9 mouse cellular contexts compared by ENCODE assay signal in genomic region chr11:78247012-78247348, GRCm38 (mm10). TPM values are rescaled to one million over a fixed set of nuclear protein-coding genes. Genes with fewer than 3 reads are reported as not detected.
DNase-seq lines count a peak whose midpoint lies in the region; ATAC-seq lines count a peak whose summit lies in the region.
"Had no signal": no experiment of that assay in that cellular context is flagged by ENCODE, and none has a peak within 500 bp of the region (broad histone marks: within the 10 kb centered on the region; RNA-seq: fewer than 3 reads in every experiment).

No protein-coding gene starts in this region.

- H3K4me1 ChIP-seq in heart, embryonic 16.5 days (ENCODE audit: control insufficient read depth, insufficient read depth, low read length): peaks cover 12% of the 10 kb centered on the region
- peaks cover 3% of the 10 kb centered on the region; the same call in 1 of the 2 replicates for H3K4me1 ChIP-seq in hindbrain, embryonic 11.5 days (replicated peaks; ENCODE audit: control insufficient read depth, insufficient read depth, low read length)
- H3K4me1 ChIP-seq in midbrain, embryonic 12.5 days: peaks cover 31% of the 10 kb centered on the region

- peak overlapping the region; percentile 17; the same call in 1 of the 2 replicates for H3K9ac ChIP-seq in heart, embryonic 16.5 days (ENCODE audit: low read length)
- H3K9ac ChIP-seq in hindbrain, embryonic 11.5 days (ENCODE audit: low read depth, low read length): no peak overlapping the region
- H3K9ac ChIP-seq in midbrain, embryonic 12.5 days (replicated peaks): no peak overlapping the region

- 0 out of 2 replicates have a peak, but pooled peaks cover 4% of the 10 kb centered on the region for H3K36me3 ChIP-seq in heart, embryonic 16.5 days (ENCODE audit: control insufficient read depth, insufficient read depth)
- no peaks in the 10 kb centered on the region for H3K36me3 ChIP-seq in hindbrain, embryonic 11.5 days (ENCODE audit: control insufficient read depth, insufficient read depth, low read length)
- peaks cover 17% of the 10 kb centered on the region for H3K36me3 ChIP-seq in midbrain, embryonic 12.5 days

- H3K4me3 ChIP-seq in heart, embryonic 16.5 days (ENCODE audit: low read length): peak overlapping the region; percentile 18; the same call in 1 of the 2 replicates
- H3K4me3 ChIP-seq in hindbrain, embryonic 11.5 days (ENCODE audit: low read depth, low read length): peak overlapping the region; percentile 99; the same call in 1 of the 2 replicates
- H3K4me3 ChIP-seq in midbrain, embryonic 12.5 days: no peak overlapping the region

- H3K27me3 ChIP-seq in heart, embryonic 16.5 days (ENCODE audit: control insufficient read depth, insufficient read depth, low read length): no peaks in the 10 kb centered on the region
- no peaks in the 10 kb centered on the region for H3K27me3 ChIP-seq in hindbrain, embryonic 11.5 days (ENCODE audit: control insufficient read depth, insufficient read depth, low read length)
- H3K27me3 ChIP-seq in midbrain, embryonic 12.5 days: no peaks in the 10 kb centered on the region

- no peak overlapping the region for H3K27ac ChIP-seq in heart, embryonic 16.5 days (ENCODE audit: low read length)
- no peak overlapping the region for H3K27ac ChIP-seq in hindbrain, embryonic 11.5 days (ENCODE audit: low read depth, low read length)
- no peak overlapping the region for H3K27ac ChIP-seq in midbrain, embryonic 12.5 days (replicated peaks)

- no peak for DNase-seq in heart, postnatal 25 days (ENCODE audit: low spot score)
- DNase-seq in R1 (ENCODE audit: low read depth, low spot score): peak; percentile 78
- no peak for DNase-seq in hindbrain, embryonic 11.5 days (ENCODE audit: low spot score)
- DNase-seq in urinary bladder, postnatal 14 days (ENCODE audit: low spot score): no peak
- no peak for DNase-seq in right cerebral cortex, adult 2 months (ENCODE audit: low spot score in 2 of 2)
- DNase-seq: kidney, postnatal 36 days had no signal

- ATAC-seq in heart, embryonic 16.5 days (replicated peaks; ENCODE audit: extremely low read depth, insufficient read depth, low FRiP score): no peak
- no peak for ATAC-seq in hindbrain, embryonic 11.5 days (ENCODE audit: low FRiP score)
- no peak for ATAC-seq in midbrain, embryonic 12.5 days (ENCODE audit: low FRiP score, low read depth)
- ATAC-seq in erythroid progenitor cell, adult 5-6 weeks (replicated peaks; ENCODE audit: low FRiP score, poor library complexity, severe bottlenecking): no peak

- H3K9me3 ChIP-seq in heart, embryonic 16.5 days (replicated peaks; ENCODE audit: control insufficient read depth, low read length): no peaks in the 10 kb centered on the region
- H3K9me3 ChIP-seq in hindbrain, embryonic 11.5 days (ENCODE audit: control insufficient read depth, low read length): no peaks in the 10 kb centered on the region
- H3K9me3 ChIP-seq in midbrain, embryonic 12.5 days: no peaks in the 10 kb centered on the region

- WGBS in heart, embryonic 16.5 days: 53% methylated on average over 3 of the region's 3 CpGs
- 70% methylated on average over 3 of the region's 3 CpGs for WGBS in hindbrain, embryonic 11.5 days
- WGBS in midbrain, embryonic 12.5 days: 70% methylated on average over 3 of the region's 3 CpGs

- intact Hi-C loops in heart, postnatal 25 days (cut with DNase I): no loop called here

- peak overlapping the region; percentile 60 for H3K4me2 ChIP-seq in heart, embryonic 16.5 days (ENCODE audit: low read depth, low read length)
- peak overlapping the region; percentile 42; the same call in 1 of the 2 replicates for H3K4me2 ChIP-seq in hindbrain, embryonic 11.5 days (replicated peaks; ENCODE audit: low read depth, low read length)
- H3K4me2 ChIP-seq in midbrain, embryonic 12.5 days (replicated peaks): peak overlapping the region; percentile 75; the same call in 1 of the 2 replicates

RNA-seq across cellular contexts. Expression of gene Supt6, which starts 1.2 kb away (rescaled TPM):
- polyA plus RNA-seq in heart, embryonic 16.5 days (2015; fragmentation: Nextera tagmentation; extraction: Ambion mirVana): 16.3 and 16.9 TPM in 2 replicates
- total RNA-seq in heart, postnatal 25 days (2021): 10 to 100 TPM; 26.9 to 28.1 TPM
- 26.1 and 26.2 TPM in 2 replicates for polyA plus RNA-seq in hindbrain, embryonic 11.5 days (2014; fragmentation: Nextera tagmentation; extraction: Ambion mirVana)
- 37.5 and 42.2 TPM in 2 replicates for polyA plus RNA-seq in midbrain, embryonic 12.5 days (2016; fragmentation: Nextera tagmentation; extraction: Ambion mirVana)
- total RNA-seq in erythroid progenitor cell, adult 5-6 weeks (2015; ENCODE audit: low replicate concordance): 22.2 and 30.6 TPM in 2 replicates
- 21.3 and 27.7 TPM in 2 replicates for total RNA-seq in erythroid progenitor cell, adult 5-6 weeks (2017; ENCODE audit: low replicate concordance)

RNA-seq across cellular contexts. Expression of gene Sdf2, which starts 1.4 kb away (rescaled TPM):
- 58.0 and 64.5 TPM in 2 replicates for polyA plus RNA-seq in heart, embryonic 16.5 days (2015; fragmentation: Nextera tagmentation; extraction: Ambion mirVana)
- 10 to 100 TPM; 47.5 to 48.0 TPM for total RNA-seq in heart, postnatal 25 days (2021)
- 60.6 and 60.8 TPM in 2 replicates for polyA plus RNA-seq in hindbrain, embryonic 11.5 days (2014; fragmentation: Nextera tagmentation; extraction: Ambion mirVana)
- 49.1 and 53.8 TPM in 2 replicates for polyA plus RNA-seq in midbrain, embryonic 12.5 days (2016; fragmentation: Nextera tagmentation; extraction: Ambion mirVana)
- total RNA-seq in erythroid progenitor cell, adult 5-6 weeks (2015; ENCODE audit: low replicate concordance): 39.6 and 52.4 TPM in 2 replicates
- 15.8 and 21.6 TPM in 2 replicates for total RNA-seq in erythroid progenitor cell, adult 5-6 weeks (2017; ENCODE audit: low replicate concordance)

RNA-seq across cellular contexts. Expression of gene 2610507B11Rik, which starts 14.6 kb away (rescaled TPM):
- polyA plus RNA-seq in heart, embryonic 16.5 days (2015; fragmentation: Nextera tagmentation; extraction: Ambion mirVana): 67.1 and 70.8 TPM in 2 replicates
- total RNA-seq in heart, postnatal 25 days (2021): 100 to 1,000 TPM; 190 to 210 TPM
- 65.4 and 94.5 TPM in 2 replicates for polyA plus RNA-seq in hindbrain, embryonic 11.5 days (2014; fragmentation: Nextera tagmentation; extraction: Ambion mirVana)
- polyA plus RNA-seq in midbrain, embryonic 12.5 days (2016; fragmentation: Nextera tagmentation; extraction: Ambion mirVana): 79.0 and 80.0 TPM in 2 replicates
- total RNA-seq in erythroid progenitor cell, adult 5-6 weeks (2015; ENCODE audit: low replicate concordance): 53.7 and 76.3 TPM in 2 replicates
- 77.1 and 80.1 TPM in 2 replicates for total RNA-seq in erythroid progenitor cell, adult 5-6 weeks (2017; ENCODE audit: low replicate concordance)

RNA-seq across cellular contexts. Expression of gene BC030499, which starts 43.7 kb away (rescaled TPM):
- polyA plus RNA-seq in heart, embryonic 16.5 days (2015; fragmentation: Nextera tagmentation; extraction: Ambion mirVana): 0.32 and 0.51 TPM in 2 replicates
- 1 to 10 TPM in 1 of 2 experiments, under 1 TPM in 1; 0.98 to 1.5 TPM for total RNA-seq in heart, postnatal 25 days (2021)
- 0.11 and 0.20 TPM in 2 replicates for polyA plus RNA-seq in hindbrain, embryonic 11.5 days (2014; fragmentation: Nextera tagmentation; extraction: Ambion mirVana)
- polyA plus RNA-seq in midbrain, embryonic 12.5 days (2016; fragmentation: Nextera tagmentation; extraction: Ambion mirVana): 0.24 and 0.29 TPM in 2 replicates
- not detected in 2 replicates for total RNA-seq in erythroid progenitor cell, adult 5-6 weeks (2015; ENCODE audit: low replicate concordance)
- total RNA-seq in erythroid progenitor cell, adult 5-6 weeks (2017; ENCODE audit: low replicate concordance): not detected in 2 replicates

RNA-seq across cellular contexts. Expression of gene Proca1, which starts 53.8 kb away (rescaled TPM):
- polyA plus RNA-seq in heart, embryonic 16.5 days (2015; fragmentation: Nextera tagmentation; extraction: Ambion mirVana): 2.4 and 2.6 TPM in 2 replicates
- 1 to 10 TPM in 1 of 2 experiments, under 1 TPM in 1; 0.31 to 1.1 TPM for total RNA-seq in heart, postnatal 25 days (2021)
- polyA plus RNA-seq in hindbrain, embryonic 11.5 days (2014; fragmentation: Nextera tagmentation; extraction: Ambion mirVana): 1.0 and 1.2 TPM in 2 replicates
- polyA plus RNA-seq in midbrain, embryonic 12.5 days (2016; fragmentation: Nextera tagmentation; extraction: Ambion mirVana): 1.4 and 2.3 TPM in 2 replicates
- total RNA-seq in erythroid progenitor cell, adult 5-6 weeks (2015; ENCODE audit: low replicate concordance): not detected in 2 replicates
- not detected in 2 replicates for total RNA-seq in erythroid progenitor cell, adult 5-6 weeks (2017; ENCODE audit: low replicate concordance)
